Mouse (Mus musculus) E14TG2a.4 (cell line): ENCODE data around the gene Cct6b.

ENCODE experiments used
- CTCF ChIP-seq: conservative IDR thresholded peaks from 2 replicates; pipeline ENCODE4 v1.5.1; 2014; ENCODE audit warnings: low read length
- NANOG ChIP-seq: IDR thresholded peaks from 2 replicates; pipeline ENCODE4 v1.6.1; 2014; ENCODE audit warnings: borderline replicate concordance, low read length, mixed read lengths
- POU5F1 ChIP-seq: IDR thresholded peaks from 2 replicates; pipeline ENCODE4 v1.6.1; 2014; ENCODE audit warnings: low read length, borderline replicate concordance

DNA sequence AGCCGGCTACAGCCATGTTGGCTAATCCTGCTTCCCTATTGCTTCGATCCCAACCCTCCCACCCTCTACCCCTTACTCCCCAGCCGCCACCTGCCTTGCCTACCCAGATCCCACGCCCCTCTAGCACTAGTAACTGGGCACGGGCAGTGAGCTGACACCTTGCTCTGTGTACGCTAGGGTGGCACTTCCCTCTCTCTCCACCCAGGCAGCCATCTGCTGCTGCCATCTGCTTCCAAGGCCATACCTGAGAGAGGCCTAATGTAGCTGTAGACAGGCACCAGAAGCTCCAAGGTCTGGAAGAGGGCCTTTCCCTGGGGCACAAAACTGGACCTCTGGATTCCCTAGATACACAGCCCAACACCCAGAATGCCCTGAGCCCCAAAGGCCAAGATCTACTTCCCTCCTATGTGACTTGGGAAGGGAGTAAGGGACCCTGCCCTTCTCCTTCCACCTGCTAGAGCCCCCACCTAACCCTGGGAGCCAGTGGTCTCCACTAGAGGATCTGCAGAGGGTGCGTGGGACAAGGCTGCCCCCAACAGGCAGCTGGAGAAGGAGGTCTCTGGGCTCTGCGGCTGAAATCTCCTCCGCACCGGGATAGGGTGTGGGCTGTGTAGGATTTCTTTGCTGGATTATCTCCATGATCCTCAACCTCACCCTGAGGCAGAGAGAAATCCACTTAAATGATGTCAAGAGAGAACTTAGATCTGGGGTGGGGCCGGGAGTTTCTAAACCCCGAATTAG, 80.2 kb downstream of the Cct6b start:
- TF ChIP-seq CTCF (peak; percentile 45), NANOG (no peak), POU5F1 (no peak)
